Mouse (Mus musculus) forebrain, embryonic 14.5 days (tissue): ENCODE results near the gene Clca1. TPM values are rescaled to one million over a fixed set of nuclear protein-coding genes. Genes with fewer than 3 reads are reported as not detected.
"Not testable (repeated sequence)": the region's sequence is repeated elsewhere in the genome, so short reads cannot be mapped to it uniquely, and the experiment has no call there.

ENCODE experiments used
- ATAC-seq: fragments of 200-750 bp; cut with Nextera tagmentation; 2 replicates; pipeline ENCODE4 v1.8.0; 2017; ENCODE audit warnings: mild to moderate bottlenecking, moderate library complexity
- DNase-seq: peaks from one replicate; pipeline ENCODE4 v3.0.0-alpha.2; 2015; ENCODE audit warnings: low spot score
- H3K27ac ChIP-seq: fragments of 300-500 bp; sonication (generic); 2 replicates; pipeline ENCODE4 v1.5.1; 2014; ENCODE audit warnings: low read depth, mild to moderate bottlenecking, control low read depth, low read length, moderate library complexity
- H3K27me3 ChIP-seq: fragments of 300-500 bp; sonication (generic); replicated peaks from 2 replicates; pipeline ENCODE4 v1.6.1; 2014; ENCODE audit warnings: low read length, control low read depth, mixed read lengths; ENCODE audit not compliant: control insufficient read depth, insufficient read depth
- H3K36me3 ChIP-seq: fragments of 300-500 bp; sonication (generic); 2 replicates; pipeline ENCODE4 v1.6.1; 2014; ENCODE audit warnings: low read length, control low read depth; ENCODE audit not compliant: control insufficient read depth, insufficient read depth
- H3K4me1 ChIP-seq: fragments of 300-500 bp; sonication (generic); 2 replicates; pipeline ENCODE4 v1.6.1; 2014; ENCODE audit warnings: antibody characterized with exemption, low read length, control low read depth; ENCODE audit not compliant: control insufficient read depth, insufficient read depth
- H3K4me2 ChIP-seq: fragments of 300-500 bp; sonication (generic); 2 replicates; pipeline ENCODE4 v1.6.1; 2014; ENCODE audit warnings: mild to moderate bottlenecking, control low read depth, low read length
- H3K4me3 ChIP-seq: fragments of 300-500 bp; sonication (generic); 2 replicates; pipeline ENCODE4 v1.5.1; 2014; ENCODE audit warnings: low read depth, low read length, control low read depth
- H3K9ac ChIP-seq: fragments of 300-500 bp; sonication (generic); 2 replicates; pipeline ENCODE4 v1.6.1; 2014; ENCODE audit warnings: mild to moderate bottlenecking, low read length, control low read depth, moderate library complexity
- H3K9me3 ChIP-seq: fragments of 300-500 bp; sonication (generic); replicated peaks from 2 replicates; pipeline ENCODE4 v1.6.1; 2016; ENCODE audit warnings: low read length, control low read depth, mixed read lengths; ENCODE audit not compliant: control insufficient read depth
- WGBS: fragments of 180-500 bp; shearing (Covaris S2); extraction: QIAGEN DNeasy Blood & Tissue Kit; methylation state at CpG from one replicate; pipeline ENCODE4 v1.1.7; 2014; 5-methylcytosine and 5-hydroxymethylcytosine counted together
- polyA plus RNA-seq: library from polyadenylated mRNA; unstranded; fragments of >200 nt; fragmentation: Nextera tagmentation; extraction: Ambion mirVana; gene quantifications from 2 replicates; pipeline ENCODE4 v1.2.1, GENCODE M21; 2014

Clca1 gene
- not detected in 2 replicates for polyA plus RNA-seq

DNA sequence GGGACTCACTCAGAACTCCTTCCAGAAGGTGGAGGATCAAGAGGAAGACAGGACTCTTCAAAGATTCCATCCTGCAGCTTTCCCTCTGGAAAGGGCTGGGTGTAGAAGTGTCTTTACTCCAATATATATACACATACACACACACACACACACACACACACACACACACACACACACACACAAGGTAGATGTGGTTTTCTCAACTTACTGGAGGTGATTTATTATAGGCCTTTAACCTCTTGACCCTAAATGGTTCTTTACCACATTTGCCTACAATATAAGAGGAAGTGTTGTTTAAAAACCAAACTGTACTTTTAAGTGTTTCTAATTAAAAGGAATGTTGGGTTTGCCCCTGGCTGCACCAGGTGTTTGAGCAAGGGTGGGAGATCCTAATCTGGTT, at the start of gene Clca1:
Gene Clca1, minus strand, starts transcription at position 101 of the 400 bp plus-strand sequence.
- no peaks in the 10 kb centered on the region for H3K36me3 ChIP-seq
- no peaks in the 10 kb centered on the region for H3K4me1 ChIP-seq
- no peaks in the 10 kb centered on the region for H3K9me3 ChIP-seq
- ATAC-seq (no peak), DNase-seq (no peak)
- H3K4me2 ChIP-seq = no peak within 1 kb of the TSS
- H3K9ac ChIP-seq = no peak within 1 kb of the TSS
- no peak within 1 kb of the TSS for H3K27ac ChIP-seq
- H3K4me3 ChIP-seq = no peak within 1 kb of the TSS
- H3K27me3 ChIP-seq = no peaks in the 10 kb centered on the region

DNA sequence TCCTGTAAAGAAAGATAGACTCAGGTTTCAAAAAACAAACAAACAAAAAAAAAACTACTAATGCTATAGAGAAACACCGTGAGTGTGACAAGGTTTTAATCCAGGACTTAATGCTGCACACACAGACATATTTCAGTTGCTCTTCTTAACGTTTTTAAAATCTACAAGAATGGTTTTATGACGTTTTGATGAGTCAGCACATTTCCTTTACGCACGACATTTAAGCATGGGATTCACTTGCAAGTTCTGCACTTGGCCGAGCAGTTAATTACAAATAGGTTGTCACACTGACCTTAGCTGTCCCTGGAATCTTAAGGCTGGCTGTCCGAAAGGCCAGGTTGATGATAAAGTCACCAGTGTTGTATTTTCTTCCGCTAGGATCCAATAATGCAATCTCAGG, 48.3 kb upstream of the Clca1 start:
- Histone ChIP-seq H3K27me3 (no peaks in the 10 kb centered on the region), H3K36me3 (no peaks in the 10 kb centered on the region), H3K9me3 (no peaks in the 10 kb centered on the region), H3K27ac (no peak overlapping the region), H3K4me3 (no peak overlapping the region), H3K4me1 (no peaks in the 10 kb centered on the region), H3K9ac (no peak overlapping the region), H3K4me2 (no peak overlapping the region)
- 82% methylated on average over 8 of the region's 8 CpGs for WGBS
- no peak for DNase-seq
- no peak for ATAC-seq

DNA sequence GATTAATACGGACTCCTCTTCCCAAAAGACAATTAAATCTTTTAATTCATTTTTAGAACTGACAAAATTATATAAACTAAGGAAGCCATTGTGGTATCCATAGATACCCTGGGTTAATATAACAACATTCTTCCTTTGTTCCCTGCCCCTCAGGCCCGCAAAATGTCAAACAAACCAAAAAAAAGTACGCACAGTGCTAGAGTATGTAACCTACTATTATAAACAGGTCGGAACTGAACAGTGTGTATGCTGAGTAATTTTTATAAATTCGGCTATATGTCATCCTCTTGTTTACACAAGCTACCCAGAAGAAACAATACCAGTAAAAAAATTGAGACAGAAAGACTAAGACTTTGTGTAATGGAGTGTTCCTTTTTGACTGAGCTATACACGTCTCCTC, 45.8 kb upstream of the Clca1 start:
- Histone ChIP-seq H3K9ac (no peak overlapping the region), H3K4me1 (no peaks in the 10 kb centered on the region), H3K4me2 (no peak overlapping the region), H3K36me3 (no peaks in the 10 kb centered on the region), H3K9me3 (no peaks in the 10 kb centered on the region), H3K27ac (no peak overlapping the region), H3K4me3 (no peak overlapping the region), H3K27me3 (no peaks in the 10 kb centered on the region)
- no peak for DNase-seq
- ATAC-seq = no peak
- WGBS = 86% methylated on average over 6 of the region's 6 CpGs

DNA sequence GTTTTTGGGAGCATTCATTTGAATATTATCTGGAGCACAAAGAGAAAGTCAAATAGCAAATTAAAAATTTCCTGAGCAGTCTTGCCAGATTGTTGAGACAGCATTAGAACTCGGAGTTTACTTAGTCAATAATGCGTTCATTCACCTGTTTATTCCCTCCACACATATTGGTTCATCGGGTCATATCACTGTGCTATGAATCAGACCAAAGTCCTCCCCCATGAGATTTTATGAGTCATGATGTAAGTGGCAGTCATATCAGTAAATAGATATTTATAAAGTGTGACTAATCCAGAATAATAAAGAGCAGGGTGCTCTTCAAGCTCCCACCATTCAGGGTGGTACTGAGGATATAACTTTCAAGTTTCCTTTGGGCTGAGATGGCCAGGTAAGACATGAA, 39.8 kb upstream of the Clca1 start:
- WGBS = 95% methylated on average over 3 of the region's 3 CpGs
- no peaks in the 10 kb centered on the region for H3K27me3 ChIP-seq
- no peaks in the 10 kb centered on the region for H3K9me3 ChIP-seq
- ATAC-seq (no peak), DNase-seq (no peak)
- H3K36me3 ChIP-seq = no peaks in the 10 kb centered on the region
- no peak overlapping the region for H3K27ac ChIP-seq
- H3K4me2 ChIP-seq = no peak overlapping the region
- H3K4me3 ChIP-seq = no peak overlapping the region
- no peak overlapping the region for H3K9ac ChIP-seq
- H3K4me1 ChIP-seq = no peaks in the 10 kb centered on the region

DNA sequence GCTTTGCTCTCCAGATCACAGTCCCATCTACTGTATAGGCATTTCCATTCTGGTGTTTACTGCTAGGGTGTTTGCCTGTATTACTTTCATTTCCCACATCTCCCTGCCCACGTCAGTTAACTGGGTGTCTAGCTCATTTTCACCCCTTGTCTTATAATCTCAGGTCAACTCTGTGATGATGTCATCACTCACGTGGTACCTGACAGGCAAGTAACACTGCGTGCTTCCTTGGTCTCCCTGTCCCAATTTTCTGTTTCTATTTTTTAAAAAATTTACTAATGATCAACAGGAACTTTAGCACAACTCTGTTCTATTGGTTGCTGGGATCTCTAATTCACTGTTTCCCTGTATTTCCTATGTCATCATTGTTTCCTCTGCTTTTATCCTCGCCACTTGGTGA, 36.4 kb upstream of the Clca1 start:
- Histone ChIP-seq H3K4me2 (no peak overlapping the region), H3K9me3 (no peaks in the 10 kb centered on the region), H3K4me1 (no peaks in the 10 kb centered on the region), H3K4me3 (no peak overlapping the region), H3K36me3 (no peaks in the 10 kb centered on the region), H3K9ac (no peak overlapping the region), H3K27ac (no peak overlapping the region), H3K27me3 (no peaks in the 10 kb centered on the region)
- ATAC-seq (no peak), DNase-seq (no peak)
- WGBS = 89% methylated on average over 4 of the region's 4 CpGs

DNA sequence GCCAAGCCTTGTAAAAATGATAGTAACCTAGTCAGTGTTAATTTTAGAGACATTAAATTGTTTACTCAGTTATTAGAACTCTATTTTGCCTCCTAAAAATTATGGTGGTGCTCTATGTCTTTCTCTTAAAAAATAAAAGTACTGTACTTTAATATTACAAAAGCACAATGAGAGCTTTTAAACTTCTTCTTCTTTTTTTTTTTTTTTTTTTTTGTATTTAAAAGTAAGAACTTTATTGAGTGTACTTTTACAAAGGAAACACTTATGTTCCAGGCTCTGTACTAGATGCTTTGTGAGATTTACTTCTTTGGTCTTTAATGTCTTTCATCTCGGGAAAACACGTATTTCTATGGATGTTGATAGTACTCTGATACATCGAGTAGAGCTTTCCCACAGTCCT, 22.6 kb upstream of the Clca1 start:
- H3K27ac ChIP-seq, H3K9ac ChIP-seq, H3K4me2 ChIP-seq, ATAC-seq, H3K4me1 ChIP-seq, H3K27me3 ChIP-seq, H3K4me3 ChIP-seq, H3K36me3 ChIP-seq, H3K9me3 ChIP-seq, DNase-seq: not testable (repeated sequence)
- WGBS = 88% methylated on average over 3 of the region's 3 CpGs

DNA sequence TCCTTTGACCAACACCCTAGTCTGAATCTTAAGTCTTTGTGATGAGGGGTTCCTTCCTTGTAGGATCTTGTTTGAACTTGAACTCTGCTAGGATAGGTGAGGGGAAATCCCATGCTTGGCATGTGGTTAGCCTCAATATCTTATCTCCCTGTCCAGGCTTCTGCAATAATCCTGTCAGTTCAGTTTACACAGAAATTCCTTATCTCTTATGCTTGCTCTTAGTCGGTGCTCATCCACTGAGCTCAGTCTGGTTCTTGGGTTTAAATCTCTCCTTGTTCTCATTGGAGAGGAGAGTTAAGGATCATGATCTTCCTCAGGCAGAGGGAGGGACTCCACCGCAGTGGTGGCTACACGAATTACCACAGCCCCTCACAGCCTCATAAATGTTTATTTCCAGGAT, 17.2 kb upstream of the Clca1 start:
- Histone ChIP-seq H3K4me1 (no peaks in the 10 kb centered on the region), H3K9ac (no peak overlapping the region), H3K27ac (no peak overlapping the region), H3K4me3 (no peak overlapping the region), H3K9me3 (no peaks in the 10 kb centered on the region), H3K4me2 (no peak overlapping the region), H3K36me3 (no peaks in the 10 kb centered on the region), H3K27me3 (no peaks in the 10 kb centered on the region)
- WGBS = 87% methylated on average over 3 of the region's 3 CpGs
- ATAC-seq = no peak
- DNase-seq = no peak

DNA sequence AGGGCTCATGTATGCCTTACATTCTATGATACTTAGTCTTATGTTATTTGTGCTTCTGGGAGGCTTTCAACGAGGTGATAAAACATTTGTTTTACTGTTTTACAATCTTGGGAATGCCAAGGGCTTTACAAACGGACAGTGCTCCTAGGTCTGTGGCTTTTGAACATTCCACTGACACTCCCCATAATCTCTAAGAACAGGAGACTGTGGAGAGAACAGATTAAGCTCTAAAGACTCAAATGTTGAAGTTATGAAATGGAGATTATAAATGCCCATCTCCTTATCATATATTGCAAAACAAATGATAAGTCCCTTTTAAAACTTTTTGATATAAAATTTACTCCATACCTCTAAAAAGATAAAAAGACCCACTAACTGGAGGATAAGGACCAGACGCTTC, 6.2 kb upstream of the Clca1 start:
- 67% methylated on average over 3 of the region's 3 CpGs for WGBS
- Histone ChIP-seq H3K27ac (no peak overlapping the region), H3K4me2 (no peak overlapping the region), H3K36me3 (no peaks in the 10 kb centered on the region), H3K4me3 (no peak overlapping the region), H3K27me3 (no peaks in the 10 kb centered on the region), H3K4me1 (no peaks in the 10 kb centered on the region), H3K9me3 (no peaks in the 10 kb centered on the region), H3K9ac (no peak overlapping the region)
- DNase-seq (no peak), ATAC-seq (no peak)

DNA sequence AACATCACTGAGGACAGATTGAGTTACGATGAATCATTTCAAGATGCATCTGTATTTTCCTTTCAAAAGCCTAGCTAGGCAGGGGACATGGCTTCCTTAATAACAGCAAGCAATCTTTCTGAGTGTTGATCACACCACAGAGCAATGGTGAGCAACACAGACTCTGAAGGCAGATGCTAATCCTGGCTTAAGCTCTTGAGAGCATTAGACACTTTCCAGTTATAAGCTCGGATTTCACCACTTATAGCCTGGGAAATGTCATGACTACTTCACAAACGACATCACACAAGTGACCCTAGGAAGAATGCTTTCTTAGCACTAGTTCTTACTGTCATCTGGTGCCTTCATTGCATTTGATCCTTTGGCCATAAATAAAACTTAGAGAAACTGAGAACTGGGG, 4.5 kb downstream of the Clca1 start:
- Histone ChIP-seq H3K4me3 (no peak overlapping the region), H3K27me3 (no peaks in the 10 kb centered on the region), H3K27ac (no peak overlapping the region), H3K4me2 (no peak overlapping the region), H3K36me3 (no peaks in the 10 kb centered on the region), H3K9me3 (no peaks in the 10 kb centered on the region), H3K9ac (no peak overlapping the region), H3K4me1 (no peaks in the 10 kb centered on the region)
- WGBS = 76% methylated on average over 3 of the region's 3 CpGs
- no peak for DNase-seq
- ATAC-seq = no peak

DNA sequence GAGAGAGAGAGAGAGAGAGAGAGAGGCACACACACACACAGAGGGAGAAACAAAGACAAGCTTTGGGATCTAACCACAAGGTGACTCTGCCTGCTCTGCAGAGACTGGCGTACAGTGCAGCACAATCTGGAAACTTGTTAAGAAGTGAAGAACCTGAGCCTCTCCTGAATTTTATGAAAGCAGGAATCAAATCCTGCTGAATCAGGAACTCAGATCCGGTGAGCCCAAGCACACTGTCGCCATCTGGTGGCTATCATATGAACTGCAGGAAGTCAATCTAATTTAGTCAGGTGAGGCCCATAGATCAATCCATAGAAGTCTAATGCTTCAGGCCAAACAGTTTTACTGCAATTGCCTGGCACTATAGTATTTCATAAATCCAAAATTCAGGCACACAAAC, 5.8 kb downstream of the Clca1 start:
- no peaks in the 10 kb centered on the region for H3K9me3 ChIP-seq
- no peak overlapping the region for H3K4me2 ChIP-seq
- ATAC-seq = peak; percentile 23; the same call in 1 of the 2 replicates
- H3K9ac ChIP-seq = no peak overlapping the region
- 34% methylated on average over 3 of the region's 3 CpGs for WGBS
- H3K4me3 ChIP-seq = no peak overlapping the region
- no peaks in the 10 kb centered on the region for H3K4me1 ChIP-seq
- DNase-seq = peak; percentile 60
- H3K36me3 ChIP-seq = no peaks in the 10 kb centered on the region
- no peak overlapping the region for H3K27ac ChIP-seq
- no peaks in the 10 kb centered on the region for H3K27me3 ChIP-seq
